Mouse (Mus musculus) cerebral cortex, adult 2 months (tissue): ENCODE data around the gene Dnase1l3.

Experiments used
- WGBS: fragments of 180-500 bp; shearing (Covaris S2); methylation state at CpG from one replicate; pipeline ENCODE4 v1.1.7; 2018; 5-methylcytosine and 5-hydroxymethylcytosine counted together

Gene Dnase1l3

DNA sequence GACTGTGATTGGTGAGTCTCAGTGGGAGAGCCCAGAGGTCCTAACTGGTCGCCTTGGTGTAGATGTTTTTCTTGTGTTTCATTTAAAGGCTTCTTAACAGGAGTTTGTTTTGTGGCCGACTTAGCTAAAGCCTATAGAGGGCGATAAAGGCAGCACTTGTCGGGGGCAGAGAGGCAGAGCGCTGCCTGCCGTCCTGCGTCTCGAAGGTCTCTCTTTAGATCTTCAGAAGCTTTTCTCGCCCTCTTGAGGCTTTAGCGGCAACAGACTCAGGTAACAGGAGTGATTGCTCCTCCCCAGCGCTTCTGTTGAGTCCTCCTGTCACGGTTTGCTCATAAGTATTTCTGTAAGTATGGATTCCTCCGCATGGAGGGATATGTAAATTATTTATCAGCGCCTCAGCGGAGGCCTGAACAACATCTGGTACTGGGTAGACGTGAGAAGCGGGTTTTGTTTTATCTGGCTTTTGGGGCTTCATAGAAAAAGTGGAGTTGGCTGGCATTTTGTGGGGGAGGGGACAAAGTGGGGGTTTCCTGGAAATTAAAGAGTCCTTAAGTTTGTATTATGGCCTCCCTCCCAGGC is 57.2 kb downstream of the Dnase1l3 start:
- WGBS = 44% methylated on average over 17 of the region's 17 CpGs

GRCm38 (mm10) chr14:7934166-7934565 is 60.2 kb downstream of the Dnase1l3 start:
- WGBS = 93% methylated on average over 7 of the region's 7 CpGs

- WGBS = 93% methylated on average over 4 of the region's 4 CpGs
These were observed 62.2 kb downstream of the Dnase1l3 start for GRCm38 (mm10) chr14:7932151-7932550.

GRCm38 (mm10) chr14:7929029-7929428 is 65.3 kb downstream of the Dnase1l3 start:
- 68% methylated on average over 7 of the region's 7 CpGs for WGBS

DNA sequence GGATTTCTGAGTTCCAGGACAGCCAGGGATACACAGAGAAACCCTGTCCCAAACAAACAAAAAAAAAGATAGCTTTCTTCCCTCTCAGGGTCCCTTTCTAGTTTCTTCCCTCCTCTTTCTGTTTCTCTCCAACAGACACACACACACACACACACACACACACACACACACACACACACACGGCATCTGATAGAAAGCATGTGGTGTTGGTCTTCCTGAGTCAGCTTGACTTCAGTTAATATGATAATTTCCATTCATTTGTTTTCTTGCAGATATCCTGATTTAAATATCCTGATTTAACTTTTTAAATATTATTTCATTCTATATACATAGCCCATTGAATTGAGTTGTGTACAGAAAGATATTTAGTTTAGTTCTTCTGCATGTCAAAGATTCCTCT is 66.0 kb downstream of the Dnase1l3 start:
- WGBS = 69% methylated on average over 1 of the region's 1 CpGs

DNA sequence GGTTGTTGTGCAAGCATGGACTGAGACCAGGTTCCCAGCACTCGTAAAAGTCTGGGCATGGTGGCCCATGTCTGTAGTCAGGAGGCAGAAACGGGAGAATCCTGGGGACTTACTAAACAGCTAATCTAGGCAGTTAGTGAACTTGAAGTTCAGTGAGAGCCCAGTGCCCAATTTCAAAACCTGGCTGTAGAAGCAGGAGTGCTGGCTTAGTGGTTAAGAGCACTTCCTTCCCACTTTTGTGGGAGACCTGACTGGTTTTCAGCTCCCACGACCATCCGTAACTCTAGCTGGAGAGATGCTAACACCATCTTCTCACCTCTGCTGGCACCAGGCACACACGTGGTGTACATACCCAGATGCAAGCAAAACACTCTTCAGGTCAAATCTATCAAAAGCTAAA is 72.9 kb downstream of the Dnase1l3 start:
- 85% methylated on average over 5 of the region's 5 CpGs for WGBS

DNA sequence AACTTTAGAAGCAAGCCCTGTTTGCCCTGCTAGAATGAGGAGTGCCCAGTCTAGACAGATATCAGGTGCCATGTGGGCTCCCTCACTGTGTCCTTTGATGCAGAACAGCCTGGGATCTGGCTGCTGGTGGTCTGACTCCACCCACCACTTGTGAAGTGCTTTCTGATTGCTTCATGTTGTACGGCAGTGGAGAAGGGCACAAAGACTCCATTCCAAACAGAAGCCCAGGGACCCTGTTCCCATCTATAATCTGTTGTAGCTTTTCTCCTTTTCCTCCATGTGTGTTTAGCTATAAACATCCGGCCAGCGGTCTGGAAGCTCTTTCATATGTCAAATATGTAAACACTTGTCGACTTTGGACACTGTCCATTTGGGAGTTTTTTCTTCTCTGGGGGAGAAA is 74.5 kb downstream of the Dnase1l3 start:
- 75% methylated on average over 4 of the region's 4 CpGs for WGBS

DNA sequence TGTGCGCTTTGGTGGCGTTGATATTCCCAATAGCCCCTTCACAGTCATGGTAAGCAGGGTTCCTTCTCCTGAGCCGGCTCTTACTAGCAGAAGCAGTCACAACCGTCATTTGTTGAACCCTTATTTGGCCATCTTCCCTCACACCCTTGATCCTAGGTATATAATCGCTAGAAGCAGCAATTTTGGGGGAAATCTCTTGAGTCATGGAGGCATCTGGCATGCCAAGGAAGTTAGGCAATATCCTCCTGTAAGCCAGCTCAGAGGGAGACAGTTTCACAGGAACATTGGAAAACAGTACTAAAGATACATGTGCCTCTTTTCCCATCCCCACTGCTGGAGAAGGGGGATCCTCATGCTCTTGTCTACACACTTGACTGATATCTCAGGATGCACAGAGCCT is 75.1 kb downstream of the Dnase1l3 start:
- 73% methylated on average over 5 of the region's 5 CpGs for WGBS

GRCm38 (mm10) chr14:7918150-7918991 is 76.0 kb downstream of the Dnase1l3 start:
- WGBS = 70% methylated on average over 6 of the region's 6 CpGs
